Mouse (Mus musculus): ENCODE results near the gene Eloa.

Eloa gene

DNA sequence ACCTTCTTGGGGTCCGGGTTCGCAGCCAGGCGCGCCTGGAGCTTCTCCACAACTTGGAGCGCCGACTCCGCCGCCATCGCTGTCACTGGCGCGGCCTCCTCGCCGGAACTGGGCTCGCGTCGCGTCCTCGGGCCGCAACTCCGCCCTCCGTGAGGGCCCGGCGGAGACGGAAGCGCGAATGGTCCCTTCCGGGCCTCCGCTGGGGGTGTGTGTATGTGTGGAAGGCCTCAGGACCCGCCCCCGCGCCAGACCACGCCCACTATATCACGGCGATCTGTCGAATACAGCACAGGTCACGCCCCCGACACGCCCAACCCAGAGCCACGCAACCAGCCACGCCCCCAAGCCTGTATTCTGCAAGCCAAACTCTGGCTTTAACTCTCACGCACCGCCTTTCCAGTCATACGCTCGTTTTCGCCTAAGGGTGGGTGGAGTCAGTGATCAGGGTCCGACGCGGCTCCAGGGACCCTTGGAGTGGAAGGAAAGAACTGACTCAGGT is at the start of gene Eloa:
TSS of gene Eloa (minus strand) at position 215 of the 499 bp plus-strand sequence.
- in situ Hi-C loops (cut with MboI; ENCODE audit: low pct_unique_long_range_greater_than_20kb in 1 of 2, low sequenced_read_pairs in 2 of 2, unreplicated experiment in 1 of 2), result no loop called here

DNA sequence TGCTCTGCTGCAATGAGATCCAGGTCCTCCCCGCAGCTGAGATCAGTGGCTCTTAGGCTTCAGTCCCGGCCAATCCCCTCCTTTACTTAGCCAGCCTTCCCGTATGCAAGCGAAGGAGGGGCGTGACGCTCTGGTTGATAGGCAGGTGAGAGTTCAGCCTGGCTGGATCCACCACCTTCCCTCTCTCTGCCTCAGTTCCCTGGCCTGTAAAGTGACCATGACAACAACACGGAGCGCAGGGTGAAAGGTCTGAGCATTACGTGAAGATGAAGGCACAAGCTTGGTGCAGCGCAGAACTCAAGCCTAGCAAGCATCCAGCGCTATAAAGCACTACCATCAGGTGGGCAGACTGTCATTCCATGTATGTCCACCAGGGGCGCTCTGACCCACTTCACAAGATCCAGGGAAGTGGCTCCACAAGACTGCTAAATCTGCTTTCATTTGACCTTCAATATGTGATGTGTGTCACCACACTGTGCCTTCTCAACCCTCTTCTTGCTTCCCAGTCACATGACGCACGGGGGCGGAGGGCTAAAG is 49.7 kb upstream of the Eloa start:
- in situ Hi-C loops (cut with MboI; ENCODE audit: low pct_unique_long_range_greater_than_20kb in 1 of 2, low sequenced_read_pairs in 2 of 2, unreplicated experiment in 1 of 2), result loop anchor here (5.0 to 25.0 kb wide), 2 partner anchors 81 to 91 kb away; partner anchors contain the start of gene E2f2 (in 1 of the 2)

DNA sequence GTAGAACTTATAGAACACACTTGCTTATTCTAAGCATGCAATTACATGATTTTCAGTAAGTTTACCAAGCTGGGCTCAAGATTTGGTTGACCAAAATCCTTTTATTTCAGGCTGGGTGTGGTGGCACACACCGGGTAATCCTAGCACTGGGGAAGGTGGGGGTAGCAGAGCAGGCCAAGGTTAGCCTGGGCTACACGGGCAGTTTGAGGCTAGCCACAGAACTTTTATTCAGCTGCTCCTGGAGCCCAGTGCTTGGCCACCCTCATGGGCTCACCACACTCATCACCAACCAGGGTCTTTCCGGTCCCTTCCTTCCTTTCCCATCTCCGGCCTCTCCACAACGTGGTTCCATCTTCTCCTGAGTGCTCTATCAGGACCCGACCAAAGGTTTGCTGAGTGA is 49.0 kb upstream of the Eloa start:
- in situ Hi-C loops (cut with MboI; ENCODE audit: low pct_unique_long_range_greater_than_20kb in 1 of 2, low sequenced_read_pairs in 2 of 2, unreplicated experiment in 1 of 2), result loop anchor here (5.0 to 25.0 kb wide), 2 partner anchors 82 to 92 kb away; partner anchors contain the start of gene E2f2 (in 1 of the 2)

DNA sequence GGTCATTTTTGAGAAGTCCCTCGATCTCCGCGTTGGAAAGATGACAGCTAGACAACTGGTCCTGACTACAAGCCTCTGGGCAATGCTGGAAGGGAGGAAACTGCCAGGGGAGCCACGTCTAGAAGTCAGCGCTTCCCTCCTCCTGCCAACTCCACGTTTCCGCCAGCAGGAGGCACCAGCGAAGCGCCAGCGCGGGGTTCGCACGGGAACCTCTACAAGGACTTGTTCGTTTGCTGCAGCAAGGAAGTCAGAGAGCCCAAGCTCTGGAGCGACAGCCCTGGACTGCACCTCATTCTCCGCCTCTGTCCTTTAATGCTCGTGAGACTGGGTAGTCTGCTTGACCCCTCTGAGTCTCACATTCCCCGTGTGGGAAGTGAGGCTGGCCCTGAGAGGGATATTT is 48.4 kb upstream of the Eloa start:
- in situ Hi-C loops (cut with MboI; ENCODE audit: low pct_unique_long_range_greater_than_20kb in 1 of 2, low sequenced_read_pairs in 2 of 2, unreplicated experiment in 1 of 2), result loop anchor here (5.0 to 25.0 kb wide), 2 partner anchors 82 to 92 kb away; partner anchors contain the start of gene E2f2 (in 1 of the 2)

DNA sequence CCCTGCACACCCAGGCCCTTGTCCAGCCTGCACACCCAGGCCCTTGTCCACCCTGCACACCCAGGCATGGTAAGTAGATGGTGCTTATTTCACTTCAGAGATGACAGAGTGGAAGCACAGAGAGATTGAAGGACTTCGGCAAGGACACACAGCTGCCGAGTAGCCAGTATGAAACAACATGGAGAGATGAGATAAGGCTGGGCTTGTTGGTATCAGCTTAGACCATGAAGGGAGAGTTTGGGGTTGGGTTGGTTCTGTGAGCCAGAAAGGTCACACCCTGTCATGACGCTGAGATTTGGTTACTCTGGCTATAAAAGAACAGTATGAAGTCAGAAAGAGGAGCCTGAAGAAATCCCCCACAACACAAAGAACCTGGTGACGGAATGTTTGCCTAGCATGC is 47.8 kb upstream of the Eloa start:
- in situ Hi-C loops (cut with MboI; ENCODE audit: low pct_unique_long_range_greater_than_20kb in 1 of 2, low sequenced_read_pairs in 2 of 2, unreplicated experiment in 1 of 2), result loop anchor here in 1 of 2 experiments (25.0 kb wide), 1 partner anchor 93 kb away; the partner anchor contains the start of gene E2f2

DNA sequence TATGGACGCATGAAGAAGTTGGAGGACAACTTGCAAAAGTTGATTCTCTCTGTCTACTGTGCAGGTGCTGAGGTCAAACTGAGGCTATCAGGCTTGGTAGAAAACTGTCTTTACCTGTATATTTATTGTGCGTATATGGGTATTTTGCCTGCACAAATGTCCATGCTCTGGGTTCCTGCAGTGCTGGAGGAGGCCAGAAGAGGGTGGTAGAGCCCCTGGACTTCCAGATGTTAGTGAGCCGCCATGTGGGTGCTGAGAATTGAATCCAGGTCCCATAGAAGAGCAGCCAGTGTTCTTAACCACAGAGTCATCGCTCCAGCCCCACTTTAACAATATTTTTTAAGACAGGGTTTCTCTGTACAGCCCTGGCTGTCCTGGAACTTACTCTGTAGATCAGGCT is 41.6 kb upstream of the Eloa start:
- in situ Hi-C loops (cut with MboI; ENCODE audit: low pct_unique_long_range_greater_than_20kb in 1 of 2, low sequenced_read_pairs in 2 of 2, unreplicated experiment in 1 of 2), result loop anchor here in 1 of 2 experiments (25.0 kb wide), 1 partner anchor 99 kb away; the partner anchor contains the start of gene E2f2

DNA sequence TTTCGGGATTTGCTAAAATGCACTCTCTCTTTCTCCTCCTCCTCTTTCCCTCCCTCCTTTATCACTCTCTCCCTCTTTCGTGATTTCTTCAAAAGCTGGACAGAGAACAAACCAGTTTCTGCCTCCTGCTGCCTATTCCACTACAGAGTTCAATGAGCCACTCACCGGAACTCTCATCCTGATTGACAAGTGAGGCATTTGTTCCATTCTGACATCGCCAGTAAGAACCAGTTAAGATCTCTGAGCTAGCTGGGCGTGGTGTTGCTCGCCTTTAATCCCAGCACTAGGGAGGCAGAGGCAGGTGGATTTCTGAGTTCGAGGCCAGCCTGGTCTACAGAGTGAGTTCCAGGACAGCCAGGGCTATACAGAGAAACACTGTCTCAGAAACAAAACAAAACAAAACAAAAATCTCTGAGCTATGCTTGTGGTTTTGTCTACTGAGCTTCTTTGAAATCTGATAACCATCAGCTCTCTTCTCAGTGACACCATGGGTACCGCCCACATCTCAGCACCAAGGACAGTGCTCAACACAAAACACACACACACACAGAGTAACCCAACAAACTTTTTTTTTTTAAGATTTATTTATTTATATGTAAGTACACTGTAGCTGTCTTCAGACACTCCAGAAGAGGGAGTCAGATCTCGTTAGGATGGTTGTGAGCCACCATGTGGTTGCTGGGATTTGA is 38.4 kb upstream of the Eloa start:
- in situ Hi-C loops (cut with MboI; ENCODE audit: low pct_unique_long_range_greater_than_20kb in 1 of 2, low sequenced_read_pairs in 2 of 2, unreplicated experiment in 1 of 2), result loop anchor here in 1 of 2 experiments (25.0 kb wide), 1 partner anchor 102 kb away; the partner anchor contains the start of gene E2f2

DNA sequence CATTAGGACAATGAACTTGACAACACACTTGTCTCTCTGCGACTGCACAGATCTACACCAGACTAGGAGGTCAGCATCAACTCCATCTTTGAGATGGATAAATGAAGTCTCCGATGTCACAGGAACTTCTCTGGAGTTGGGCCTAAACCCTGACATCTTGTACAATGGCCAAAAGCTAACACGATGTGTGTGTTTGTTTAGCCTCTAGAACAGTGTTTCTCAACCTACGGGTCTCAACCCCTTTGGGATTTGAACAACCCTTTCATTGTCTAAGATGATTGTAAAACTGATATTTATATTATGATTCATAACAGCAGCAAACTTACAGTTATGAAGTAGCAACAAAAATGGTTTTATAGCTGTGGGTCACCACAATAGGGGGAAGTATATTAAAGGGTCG is 36.4 kb upstream of the Eloa start:
- in situ Hi-C loops (cut with MboI; ENCODE audit: low pct_unique_long_range_greater_than_20kb in 1 of 2, low sequenced_read_pairs in 2 of 2, unreplicated experiment in 1 of 2), result loop anchor here in 1 of 2 experiments (25.0 kb wide), 1 partner anchor 104 kb away; the partner anchor contains the start of gene E2f2

DNA sequence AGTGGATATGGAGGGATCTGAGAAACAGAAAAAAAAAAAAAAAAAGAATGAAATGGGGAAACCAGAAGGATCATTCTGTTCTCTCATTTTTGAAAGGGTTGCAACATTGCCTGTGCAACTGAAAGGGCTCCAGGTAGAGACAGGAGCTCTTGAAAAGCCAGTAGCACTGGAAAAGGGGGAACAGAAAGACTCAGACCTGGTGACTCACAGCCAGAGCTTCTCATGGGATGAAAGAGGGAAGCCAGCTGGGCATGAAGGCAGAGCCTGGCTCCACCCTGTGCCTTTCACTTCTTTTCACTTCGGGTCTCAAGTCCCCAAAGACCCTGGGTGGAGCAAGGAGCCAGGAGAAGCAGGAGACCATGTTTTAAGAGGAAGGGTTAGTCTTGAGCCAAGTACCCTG is 34.5 kb upstream of the Eloa start:
- in situ Hi-C loops (cut with MboI; ENCODE audit: low pct_unique_long_range_greater_than_20kb in 1 of 2, low sequenced_read_pairs in 2 of 2, unreplicated experiment in 1 of 2), result loop anchor here in 1 of 2 experiments (25.0 kb wide), 1 partner anchor 106 kb away; the partner anchor contains the start of gene E2f2

DNA sequence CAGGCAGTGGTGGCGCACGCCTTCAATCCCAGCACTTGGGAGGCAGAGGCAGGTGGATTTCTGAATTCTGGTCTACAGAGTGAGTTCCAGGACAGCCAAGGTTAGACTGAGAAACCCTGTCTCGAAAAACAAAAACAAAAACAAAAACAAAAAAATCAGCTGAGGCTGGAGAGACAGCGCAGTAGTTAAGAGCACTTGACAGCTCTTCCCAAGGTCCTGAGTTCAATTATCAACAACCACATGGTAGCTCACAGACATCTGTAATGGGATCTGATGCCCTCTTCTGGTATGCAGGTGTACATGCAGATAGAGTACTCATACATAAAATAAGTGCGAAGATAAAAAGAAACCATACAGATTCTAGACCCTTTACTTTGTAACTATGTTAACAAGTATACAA is 32.3 kb upstream of the Eloa start:
- in situ Hi-C loops (cut with MboI; ENCODE audit: low pct_unique_long_range_greater_than_20kb in 1 of 2, low sequenced_read_pairs in 2 of 2, unreplicated experiment in 1 of 2), result loop anchor here in 1 of 2 experiments (25.0 kb wide), 1 partner anchor 108 kb away; the partner anchor contains the start of gene E2f2

DNA sequence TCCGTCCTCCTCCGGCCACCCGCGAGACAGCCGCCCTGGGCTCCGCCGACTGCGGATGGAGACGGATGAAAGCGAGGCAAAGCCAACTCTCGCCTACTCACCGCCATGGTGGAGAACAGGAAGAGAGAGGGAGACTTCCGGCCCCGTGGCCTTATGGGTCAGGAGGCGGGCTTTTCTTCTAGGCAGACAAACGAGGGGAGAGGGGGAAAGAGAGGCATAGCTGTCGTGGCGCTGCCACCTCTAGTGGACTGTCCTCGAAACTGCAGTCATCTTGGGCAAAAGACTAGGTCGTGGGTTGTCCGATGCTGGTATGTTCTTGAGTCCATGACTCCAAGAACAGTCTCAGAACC is 31.7 kb upstream of the Eloa start, which contains the start of gene Rpl11:
TSS of gene Rpl11 (minus strand) at position 182 of the 350 bp plus-strand sequence.
- in situ Hi-C loops (cut with MboI; ENCODE audit: low pct_unique_long_range_greater_than_20kb in 1 of 2, low sequenced_read_pairs in 2 of 2, unreplicated experiment in 1 of 2), result loop anchor here in 1 of 2 experiments (25.0 kb wide), 1 partner anchor 109 kb away; the partner anchor contains the start of gene E2f2

DNA sequence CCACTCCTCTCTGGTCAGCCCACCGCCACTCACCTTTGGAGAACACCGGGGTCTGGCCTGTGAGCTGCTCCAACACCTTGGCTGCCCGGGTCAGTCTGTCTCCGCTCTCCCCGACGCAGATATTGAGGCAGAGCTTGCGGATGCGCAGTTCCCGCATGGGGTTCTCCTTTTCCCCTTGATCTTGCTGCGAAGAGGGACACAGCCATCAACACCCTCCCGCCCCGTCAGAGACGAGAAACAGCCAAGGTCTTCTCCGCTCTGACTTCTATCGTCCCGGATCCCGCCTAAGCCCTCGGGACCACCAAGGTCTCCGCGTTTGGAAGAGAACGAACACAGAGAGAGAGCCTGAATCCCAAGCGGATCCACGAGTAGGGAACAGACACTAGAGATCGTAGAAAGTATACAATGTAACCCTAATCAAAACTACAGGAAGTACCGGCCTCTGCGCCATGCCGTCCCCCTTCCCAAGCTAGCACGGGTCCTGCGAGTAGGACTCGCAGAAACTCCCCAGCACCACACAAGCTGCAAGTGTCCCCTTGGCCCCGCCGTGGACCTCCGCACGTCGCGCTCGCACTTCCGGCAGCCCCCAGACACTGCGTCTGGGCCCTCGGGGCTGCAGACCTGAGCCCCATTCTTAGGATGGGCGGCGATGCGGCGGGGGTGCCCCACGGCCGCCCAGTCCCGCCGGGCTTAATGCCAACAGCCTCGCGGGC is 31.1 kb upstream of the Eloa start:
- in situ Hi-C loops (cut with MboI; ENCODE audit: low pct_unique_long_range_greater_than_20kb in 1 of 2, low sequenced_read_pairs in 2 of 2, unreplicated experiment in 1 of 2), result loop anchor here in 1 of 2 experiments (25.0 kb wide), 1 partner anchor 110 kb away; the partner anchor contains the start of gene E2f2

DNA sequence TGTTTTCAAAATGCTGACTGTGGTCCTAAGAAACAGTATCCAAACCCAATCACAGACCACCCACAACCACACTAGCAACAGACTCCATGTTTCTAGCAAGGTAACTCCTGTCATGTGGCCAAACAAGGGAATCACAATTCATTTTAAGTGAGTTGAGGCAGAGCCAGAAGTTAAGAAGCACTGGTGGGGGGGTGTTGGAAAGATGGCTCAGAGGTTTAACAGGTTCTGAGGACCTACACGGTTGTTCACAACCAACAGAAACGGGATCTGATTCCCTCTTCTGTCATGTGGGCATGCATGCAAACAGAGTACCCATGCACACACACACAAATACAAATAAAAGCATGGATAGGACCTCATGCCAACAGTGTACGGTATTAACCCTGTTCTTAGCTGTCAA is 30.5 kb upstream of the Eloa start:
- in situ Hi-C loops (cut with MboI; ENCODE audit: low pct_unique_long_range_greater_than_20kb in 1 of 2, low sequenced_read_pairs in 2 of 2, unreplicated experiment in 1 of 2), result loop anchor here in 1 of 2 experiments (25.0 kb wide), 1 partner anchor 110 kb away; the partner anchor contains the start of gene E2f2

DNA sequence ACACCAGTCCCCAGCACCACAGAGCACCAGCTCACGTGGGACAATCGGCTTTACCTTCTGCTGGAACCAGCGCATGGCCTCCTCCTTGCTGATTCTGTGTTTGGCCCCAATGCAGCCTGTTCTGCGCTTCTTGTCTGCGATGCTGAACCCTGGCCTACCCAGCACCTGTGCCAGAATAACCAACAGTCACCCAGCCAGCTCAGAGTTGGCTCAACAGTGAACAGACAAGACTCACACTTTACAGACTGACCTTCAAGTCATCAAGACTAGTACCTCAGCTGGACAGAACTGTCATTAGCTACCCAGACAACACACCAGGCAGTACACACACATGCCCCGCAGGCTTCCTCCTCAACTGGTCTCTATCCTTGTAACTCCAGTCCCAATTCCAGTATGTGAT is 28.7 kb upstream of the Eloa start:
- in situ Hi-C loops (cut with MboI; ENCODE audit: low pct_unique_long_range_greater_than_20kb in 1 of 2, low sequenced_read_pairs in 2 of 2, unreplicated experiment in 1 of 2), result loop anchor here in 1 of 2 experiments (25.0 kb wide), 1 partner anchor 112 kb away; the partner anchor contains the start of gene E2f2

DNA sequence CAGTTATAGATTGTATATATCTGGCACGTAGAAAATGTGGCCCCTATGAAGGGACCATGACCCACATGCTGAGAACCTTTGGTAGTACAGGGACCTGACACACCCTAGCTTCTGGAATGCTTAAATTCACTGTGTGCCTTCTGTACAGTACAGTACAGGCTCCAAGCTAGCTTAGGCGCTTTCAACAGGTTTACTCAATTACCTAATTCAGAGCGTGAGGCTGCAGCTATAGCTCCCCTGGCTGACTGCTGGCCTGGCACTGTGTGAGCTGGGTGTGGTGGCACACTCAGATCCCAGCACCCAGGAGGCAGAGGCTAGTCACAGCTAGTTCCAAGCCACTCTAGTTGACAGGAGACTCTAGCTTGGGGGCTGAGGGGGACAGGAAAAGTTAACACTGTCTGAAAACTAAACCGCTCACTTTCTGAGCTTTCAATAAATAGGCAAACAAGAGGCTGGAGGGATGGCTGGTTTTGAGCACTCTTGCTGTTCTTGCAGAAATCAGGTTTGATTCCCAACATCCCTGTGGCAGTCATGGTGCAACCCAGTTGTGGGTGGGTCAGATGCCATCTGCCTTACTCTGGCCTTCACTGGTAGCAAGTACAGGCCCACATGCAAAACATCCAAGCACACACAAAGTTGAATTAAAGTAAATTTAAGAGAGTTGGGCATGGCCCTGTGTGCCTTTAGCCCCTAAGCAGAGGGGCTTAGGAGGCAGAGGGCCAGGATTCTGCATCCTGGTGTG is 26.9 kb upstream of the Eloa start:
- in situ Hi-C loops (cut with MboI; ENCODE audit: low pct_unique_long_range_greater_than_20kb in 1 of 2, low sequenced_read_pairs in 2 of 2, unreplicated experiment in 1 of 2), result no loop called here

DNA sequence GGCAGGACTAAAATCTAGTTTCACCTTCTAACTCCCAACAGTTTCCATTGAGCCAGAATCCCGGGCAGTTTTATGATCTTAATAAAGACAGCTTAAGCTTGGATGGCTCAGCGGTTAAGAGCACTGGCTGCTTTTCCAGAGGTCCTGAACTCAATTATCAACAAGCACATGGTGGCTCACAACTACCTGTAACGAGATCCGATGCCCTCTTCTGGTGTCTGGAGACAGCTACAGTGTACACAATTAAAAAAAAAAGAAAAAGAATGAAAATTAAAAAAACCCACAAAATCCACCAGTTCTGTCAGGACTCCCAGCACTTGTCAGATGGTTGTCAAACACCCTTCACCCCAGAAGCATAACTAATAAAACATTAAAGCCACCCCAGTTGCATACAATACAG is 26.1 kb upstream of the Eloa start:
- in situ Hi-C loops (cut with MboI; ENCODE audit: low pct_unique_long_range_greater_than_20kb in 1 of 2, low sequenced_read_pairs in 2 of 2, unreplicated experiment in 1 of 2), result no loop called here

DNA sequence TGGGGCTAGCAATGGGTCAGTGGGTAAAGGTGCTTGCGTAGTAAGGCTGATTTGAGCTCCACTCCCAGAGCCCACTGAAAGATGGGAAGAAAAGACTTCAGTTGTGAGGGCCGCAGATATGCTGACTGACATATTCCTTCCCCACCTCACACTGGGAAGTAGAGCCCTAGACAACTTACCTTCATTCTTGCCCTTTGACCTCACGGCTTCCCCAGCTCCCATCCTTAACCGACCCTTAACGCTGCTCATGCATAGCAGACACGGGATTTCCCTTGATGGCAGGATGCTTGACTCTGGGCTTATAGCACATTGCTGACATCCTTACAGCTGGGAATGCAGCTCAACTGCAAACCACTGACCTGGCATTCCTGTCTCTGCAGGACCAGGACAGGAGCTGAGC is 25.3 kb upstream of the Eloa start:
- in situ Hi-C loops (cut with MboI; ENCODE audit: low pct_unique_long_range_greater_than_20kb in 1 of 2, low sequenced_read_pairs in 2 of 2, unreplicated experiment in 1 of 2), result no loop called here

DNA sequence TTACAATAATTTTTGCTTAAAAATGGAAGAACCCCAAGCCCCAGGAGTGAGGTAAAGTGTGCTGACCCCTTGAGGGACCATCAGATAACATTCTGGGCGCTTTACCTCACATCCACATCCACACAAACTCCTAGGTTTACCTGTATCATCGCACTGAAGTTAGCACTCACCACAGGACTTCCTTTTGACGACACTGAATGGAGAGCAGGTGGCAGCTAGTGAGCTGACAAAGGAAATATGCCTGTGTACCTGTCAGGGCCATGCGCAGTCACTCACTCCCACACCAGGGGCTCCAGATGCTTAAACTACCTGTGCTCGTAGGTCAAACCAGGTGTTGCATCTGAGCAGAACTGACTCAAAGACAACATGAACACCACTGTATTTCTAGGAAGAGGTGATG is 23.5 kb upstream of the Eloa start:
- in situ Hi-C loops (cut with MboI; ENCODE audit: low pct_unique_long_range_greater_than_20kb in 1 of 2, low sequenced_read_pairs in 2 of 2, unreplicated experiment in 1 of 2), result no loop called here

Measured in mouse embryonic stem cell (cell line).